Mouse (Mus musculus) B cell, adult 2 months (primary cell): ENCODE data around the gene Slamf9.
A peak's percentile ranks its signal among the peaks of the same experiment; 100 is the strongest.

Experiments used
- DNase-seq, 2 experiments: peaks; one replicate each; pipeline ENCODE4 v3.0.0; 2022

Gene Slamf9

GRCm38 (mm10) chr1:172475054-172475741 lies at the start of gene Slamf9:
Gene Slamf9 (plus strand): TSS chr1:172475358.
- DNase-seq, result peak; percentile 63 to 67

- no peak for DNase-seq
Observed at GRCm38 (mm10) chr1:172426419-172426818, 48.7 kb upstream of the Slamf9 start.

GRCm38 (mm10) chr1:172427841-172428240 lies 47.3 kb upstream of the Slamf9 start:
- DNase-seq, result no peak

- DNase-seq, result no peak
Observed at GRCm38 (mm10) chr1:172428614-172429013, 46.5 kb upstream of the Slamf9 start.

GRCm38 (mm10) chr1:172430731-172431220 lies 44.4 kb upstream of the Slamf9 start:
- no peak for DNase-seq

GRCm38 (mm10) chr1:172431836-172432586 lies 43.1 kb upstream of the Slamf9 start:
- no peak for DNase-seq

- no peak for DNase-seq
Observed at GRCm38 (mm10) chr1:172432587-172432955, 42.6 kb upstream of the Slamf9 start.

GRCm38 (mm10) chr1:172433012-172433850 lies 41.9 kb upstream of the Slamf9 start:
- no peak for DNase-seq

GRCm38 (mm10) chr1:172433851-172434165 lies 41.4 kb upstream of the Slamf9 start:
- peak in 1 of 2 experiments; percentile 26 for DNase-seq

GRCm38 (mm10) chr1:172436785-172437184 lies 38.4 kb upstream of the Slamf9 start:
- DNase-seq, result no peak

- no peak for DNase-seq
Observed at GRCm38 (mm10) chr1:172438621-172439020, 36.5 kb upstream of the Slamf9 start.

- DNase-seq, result no peak
Observed at GRCm38 (mm10) chr1:172440521-172440920, 34.6 kb upstream of the Slamf9 start.

GRCm38 (mm10) chr1:172441935-172442445 lies 33.2 kb upstream of the Slamf9 start:
- DNase-seq, result no peak

- DNase-seq, result peak in 1 of 2 experiments; percentile 30
Observed at GRCm38 (mm10) chr1:172450226-172450625, 24.9 kb upstream of the Slamf9 start.

GRCm38 (mm10) chr1:172450848-172451470 lies 24.2 kb upstream of the Slamf9 start:
- no peak for DNase-seq

GRCm38 (mm10) chr1:172452911-172453310 lies 22.2 kb upstream of the Slamf9 start:
- DNase-seq, result no peak

GRCm38 (mm10) chr1:172453810-172454209 lies 21.3 kb upstream of the Slamf9 start:
- DNase-seq, result no peak

GRCm38 (mm10) chr1:172455416-172455815 lies 19.7 kb upstream of the Slamf9 start:
- DNase-seq, result peak; percentile 42 to 47

GRCm38 (mm10) chr1:172456001-172456677 lies 19.0 kb upstream of the Slamf9 start:
- peak in 1 of 2 experiments; percentile 26 for DNase-seq

GRCm38 (mm10) chr1:172457196-172457595 lies 18.0 kb upstream of the Slamf9 start:
- DNase-seq, result no peak

- DNase-seq, result no peak
Observed at GRCm38 (mm10) chr1:172458041-172458440, 17.1 kb upstream of the Slamf9 start.

GRCm38 (mm10) chr1:172461602-172462001 lies 13.6 kb upstream of the Slamf9 start:
- DNase-seq, result no peak
